Mouse (Mus musculus): ENCODE results near the gene Zfp975.
A peak's percentile ranks its signal among the peaks of the same experiment; 100 is the strongest.
"Not testable (repeated sequence)": the region's sequence is repeated elsewhere in the genome, so short reads cannot be mapped to it uniquely, and the experiment has no call there.

Gene Zfp975

DNA sequence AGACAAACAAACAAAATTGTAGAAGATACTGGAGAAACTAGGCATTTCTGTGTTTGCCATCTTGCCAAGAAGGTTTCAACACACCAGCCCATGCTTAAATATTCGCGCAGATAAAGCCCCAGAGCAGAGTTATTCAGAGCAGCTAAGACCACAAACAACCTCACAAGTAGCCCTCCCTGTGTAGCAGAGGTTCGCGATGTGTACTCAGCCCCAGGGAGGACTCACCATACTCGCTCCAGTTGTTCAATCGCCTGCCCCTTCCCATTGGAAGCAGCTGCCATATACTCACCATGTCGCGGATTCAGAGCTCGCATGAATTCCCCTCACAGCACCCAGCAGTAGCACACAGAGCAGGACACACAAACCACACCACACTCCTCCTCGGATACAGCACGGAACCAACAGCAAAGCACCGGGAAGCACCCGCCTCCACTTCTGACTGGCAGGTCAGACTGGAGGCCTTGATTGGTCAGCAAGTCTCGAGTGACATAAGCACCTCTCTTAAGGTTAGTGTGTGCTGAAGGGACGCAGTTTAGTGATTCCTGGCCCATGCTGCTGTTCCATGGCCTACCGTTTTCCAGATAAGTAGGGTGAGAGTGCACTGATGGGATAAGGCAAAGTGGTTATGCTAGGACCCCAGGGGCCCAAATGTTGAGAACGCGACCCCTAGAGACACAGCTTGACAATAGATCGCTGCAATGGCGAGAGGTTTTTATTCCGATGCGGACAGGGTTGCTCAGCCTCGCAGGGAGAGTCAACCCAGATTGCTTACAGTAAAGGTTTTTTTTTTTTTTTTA is at the start of gene Zfp975:
TSS of gene Zfp975 (minus strand) at position 381 of the 797 bp plus-strand sequence.
- peak; percentile 54 for DNase-seq (ENCODE audit: low read depth, low spot score)

DNA sequence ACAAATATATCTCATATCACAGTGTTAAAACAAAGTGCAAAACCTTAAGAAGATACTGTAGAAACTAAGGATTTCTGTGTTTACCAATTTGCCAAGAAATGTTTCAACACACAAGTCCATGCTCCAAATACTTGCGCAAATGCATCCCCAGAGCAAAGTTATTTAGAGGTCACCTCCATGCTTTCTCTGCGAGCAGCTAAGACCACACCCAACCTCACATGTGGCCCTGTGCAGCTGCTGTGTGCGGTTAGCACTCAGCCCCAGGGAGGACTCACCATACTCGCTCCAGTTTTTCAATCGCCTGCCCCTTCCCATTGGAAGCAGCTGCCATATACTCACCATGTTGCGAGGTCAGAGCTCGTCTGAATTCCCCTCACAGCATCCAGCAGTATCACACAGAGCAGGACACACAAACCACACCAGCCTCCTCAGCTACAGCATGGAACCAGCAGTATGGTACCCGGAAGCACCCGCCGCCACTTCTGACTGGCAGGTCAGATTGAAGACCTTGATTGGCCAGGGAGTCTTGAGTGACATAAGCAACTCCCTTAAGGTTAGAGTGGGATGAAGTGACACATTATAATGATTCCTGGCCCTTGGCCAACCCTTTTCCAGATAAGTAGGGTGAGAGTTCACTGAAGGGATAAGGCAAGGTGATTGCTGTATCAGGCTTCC is 46.1 kb upstream of the Zfp975 start:
- DNase-seq (ENCODE audit: low read depth, low spot score), result no peak

DNA sequence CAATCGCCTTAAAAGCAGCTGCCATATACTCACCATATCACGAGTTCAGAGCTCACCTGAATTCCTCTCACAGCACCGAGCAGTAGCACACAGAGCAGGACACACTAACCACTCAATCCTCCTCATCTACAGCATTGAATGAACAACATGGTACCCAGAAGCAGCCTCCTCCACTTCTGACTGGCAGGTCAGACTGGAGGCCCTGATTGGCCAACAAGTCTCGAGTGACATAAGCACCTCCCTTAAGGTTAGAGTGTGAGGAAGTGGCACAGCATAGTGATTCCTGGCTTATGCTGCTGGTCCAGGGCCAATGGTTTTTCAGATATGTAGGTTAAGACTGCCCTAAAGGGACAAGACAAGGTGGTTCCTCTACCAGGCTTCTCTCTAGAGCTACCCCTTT is 34.4 kb upstream of the Zfp975 start, which contains the start of gene Gm17067:
TSS of gene Gm17067 (minus strand) at position 101 of the 400 bp plus-strand sequence.
- DNase-seq (ENCODE audit: low read depth, low spot score), result not testable (repeated sequence)

DNA sequence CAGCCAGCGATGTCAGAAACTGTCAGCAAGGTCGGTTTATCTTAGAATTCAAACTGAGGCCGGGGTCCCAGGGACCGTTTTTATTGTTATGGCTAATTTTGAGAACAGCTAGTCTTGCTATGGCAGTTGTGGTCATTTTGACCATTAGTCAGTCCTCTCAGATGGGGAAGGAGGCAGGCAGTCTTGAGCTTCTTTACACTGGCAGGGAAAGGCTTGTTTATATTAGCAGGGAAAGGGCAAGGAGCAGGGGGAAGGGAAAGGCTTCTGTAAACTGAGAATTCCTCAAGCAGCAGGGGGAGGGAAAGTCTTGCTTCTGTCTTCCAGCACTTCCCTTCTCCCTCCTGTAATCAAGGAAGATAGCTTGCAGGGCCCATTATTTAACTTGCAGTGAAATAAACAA is 709 bp upstream of the Zfp975 start:
- DNase-seq (ENCODE audit: low read depth, low spot score), result peak; percentile 9

DNA sequence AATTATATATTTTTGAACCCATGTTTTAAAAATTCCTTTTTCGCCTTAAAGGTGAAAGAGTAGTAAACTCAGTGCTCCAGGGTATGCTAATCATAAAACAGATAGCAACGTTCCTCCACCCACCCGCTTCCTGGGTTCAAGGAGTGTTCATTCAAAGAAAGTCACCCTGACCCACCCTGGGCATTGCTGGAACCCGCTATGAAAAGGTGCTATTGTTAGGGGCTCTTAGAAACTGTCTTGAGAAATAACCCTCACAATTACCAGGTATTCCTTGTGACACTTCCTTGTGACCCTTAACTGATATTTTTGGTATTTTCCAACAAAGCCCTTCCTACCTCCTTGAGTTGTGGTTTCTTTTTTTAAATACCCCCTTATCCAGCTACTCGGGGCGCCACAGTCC is 12.5 kb downstream of the Zfp975 start:
- DNase-seq (ENCODE audit: low read depth, low spot score), result not testable (repeated sequence)

DNA sequence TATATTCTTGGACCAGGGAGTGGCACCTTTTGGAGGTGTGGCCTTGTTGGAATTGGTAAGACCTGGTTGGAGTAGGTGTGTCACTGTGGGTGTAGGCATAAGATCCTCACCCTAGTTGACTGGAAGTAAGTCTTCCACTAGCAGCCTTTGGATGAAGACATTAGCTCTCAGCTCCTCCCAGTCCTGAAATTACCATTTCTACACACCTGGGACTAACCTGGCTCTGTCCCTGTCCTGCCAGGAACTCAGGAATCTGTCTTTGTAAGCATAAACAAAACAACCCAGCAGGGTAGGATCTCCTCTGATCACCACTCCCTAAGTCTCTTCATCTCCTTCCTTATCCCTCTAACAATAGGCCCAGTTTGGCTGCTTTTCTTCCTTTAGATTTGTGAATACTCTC is 12.9 kb downstream of the Zfp975 start:
- not testable (repeated sequence) for DNase-seq (ENCODE audit: low read depth, low spot score)

DNA sequence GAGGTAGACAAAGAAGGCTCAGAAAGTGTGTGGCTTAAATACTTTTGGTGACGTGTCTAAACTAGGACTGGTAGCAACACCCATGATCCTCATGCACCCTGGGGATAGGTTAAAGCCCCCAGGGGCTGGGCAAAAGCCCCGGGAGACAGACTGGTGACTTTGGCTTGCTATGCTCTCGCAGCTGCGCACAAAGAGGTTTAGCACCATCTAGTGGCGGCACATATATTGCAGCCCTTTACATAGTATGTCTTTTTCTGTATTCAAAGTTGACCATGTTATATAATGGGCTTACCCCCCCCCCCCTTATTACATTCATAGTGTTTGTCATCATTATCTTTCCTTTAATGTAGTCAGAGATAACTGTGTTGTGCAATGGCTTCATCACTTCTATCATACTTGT is 32.4 kb downstream of the Zfp975 start:
- not testable (repeated sequence) for DNase-seq (ENCODE audit: low read depth, low spot score)

DNA sequence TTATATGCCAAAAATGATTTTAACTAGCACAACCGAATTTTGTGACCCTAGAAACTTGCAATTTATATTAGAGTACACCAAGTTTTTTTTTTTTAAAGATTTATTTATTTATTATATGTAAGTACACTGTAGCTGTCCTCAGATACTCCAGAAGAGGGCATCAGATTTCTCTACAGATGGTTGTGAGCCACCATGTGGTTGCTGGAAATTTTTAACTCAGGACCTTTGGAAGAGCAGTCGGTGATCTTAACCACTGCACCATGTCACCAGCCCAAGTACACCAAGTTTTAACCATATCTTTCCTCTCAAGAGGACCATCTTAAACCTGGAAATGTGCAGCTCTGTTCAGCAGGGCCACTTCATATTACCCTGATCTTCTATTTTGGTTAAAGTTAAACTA is 37.3 kb downstream of the Zfp975 start:
- not testable (repeated sequence) for DNase-seq (ENCODE audit: low read depth, low spot score)

DNA sequence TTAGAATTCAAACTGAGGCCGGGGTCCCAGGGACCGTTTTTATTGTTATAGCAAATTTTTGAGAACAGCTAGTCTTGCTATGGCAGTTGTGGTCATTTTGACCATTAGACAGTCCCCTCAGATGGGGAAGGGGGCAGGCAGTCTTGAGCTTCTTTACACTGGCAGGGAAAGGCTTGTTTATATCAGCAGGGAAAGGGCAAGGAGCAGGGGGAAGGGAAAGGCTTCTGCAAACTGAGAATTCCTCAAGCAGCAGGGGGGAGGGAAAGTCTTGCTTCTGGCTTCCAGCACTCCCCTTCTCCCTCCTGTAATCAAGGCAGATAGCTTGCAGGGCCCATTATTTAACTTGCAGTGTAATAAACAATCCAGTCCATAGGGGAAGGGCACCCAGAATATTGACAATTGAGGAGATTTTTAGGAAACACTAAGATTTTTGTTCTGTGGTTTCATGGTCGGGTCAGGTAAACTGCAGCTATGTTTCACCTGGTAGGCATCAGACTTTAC is 49.4 kb downstream of the Zfp975 start:
- not testable (repeated sequence) for DNase-seq (ENCODE audit: low read depth, low spot score)

DNA sequence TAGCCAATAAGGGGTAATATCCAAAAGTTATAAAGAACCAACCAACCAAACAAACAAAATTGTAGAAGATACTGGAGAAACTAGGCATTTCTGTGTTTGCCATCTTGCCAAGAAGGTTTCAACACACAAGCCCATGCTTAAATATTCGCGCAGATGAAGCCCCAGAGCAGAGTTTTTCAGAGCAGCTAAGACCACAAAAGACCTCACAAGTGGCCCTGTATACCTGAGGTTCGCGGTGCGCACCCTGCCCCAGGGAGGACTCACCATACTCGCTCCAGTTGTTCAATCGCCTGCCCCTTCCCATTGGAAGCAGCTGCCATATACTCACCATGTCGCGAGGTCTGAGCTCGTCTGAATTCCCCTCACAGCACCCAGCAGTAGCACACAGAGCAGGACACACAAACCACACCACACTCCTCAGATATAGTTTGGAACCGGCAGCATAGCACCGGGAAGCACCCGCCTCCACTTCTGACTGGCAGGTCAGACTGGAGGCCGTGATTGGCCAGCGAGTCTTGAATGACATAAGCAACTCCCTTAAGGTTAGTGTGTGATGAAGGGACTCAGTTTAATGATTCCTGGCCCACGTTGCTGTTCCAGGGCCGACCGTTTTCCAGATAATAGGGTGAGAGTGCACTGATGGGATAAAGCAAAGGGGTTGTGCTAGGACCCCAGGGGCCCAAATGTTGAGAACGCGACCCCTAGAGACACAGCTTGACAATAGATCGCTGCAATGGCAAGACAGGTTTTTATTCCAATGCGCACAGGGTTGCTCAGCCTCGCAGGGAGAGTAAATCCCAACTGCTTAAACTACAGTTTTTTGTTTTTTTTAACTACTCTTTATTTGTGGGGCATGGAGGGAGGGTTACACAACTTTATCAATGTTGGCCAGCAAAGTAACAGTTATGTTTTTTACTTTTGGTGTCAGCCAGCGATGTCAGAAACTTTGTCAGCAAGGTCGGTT is 50.1 kb downstream of the Zfp975 start, which contains the start of gene Zfp976:
TSS of gene Zfp976 (minus strand) at position 437 of the 964 bp plus-strand sequence.
- DNase-seq (ENCODE audit: low read depth, low spot score), result peak; percentile 54

DNA sequence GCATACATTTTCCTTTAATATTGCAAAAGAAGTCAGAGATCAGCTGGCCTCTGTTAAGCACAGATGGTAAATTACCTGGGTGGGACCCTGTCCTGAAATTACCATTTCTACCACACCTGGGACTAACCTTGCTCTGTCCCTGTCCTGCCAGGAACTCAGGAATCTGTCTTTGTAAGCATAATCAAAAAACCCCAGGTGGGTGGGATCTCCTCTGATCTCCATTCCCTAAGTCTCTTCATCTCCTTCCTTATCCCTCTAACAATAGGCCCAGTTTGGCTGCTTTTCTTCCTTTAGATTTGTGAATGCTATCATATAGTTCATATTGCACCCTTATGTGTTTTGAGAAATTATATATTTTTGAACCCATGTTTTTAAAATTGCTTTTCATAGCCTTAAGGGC is 61.5 kb downstream of the Zfp975 start:
- DNase-seq (ENCODE audit: low read depth, low spot score), result not testable (repeated sequence)
